Mouse (Mus musculus) lung, embryonic 16.5 days (tissue): ENCODE results near the gene Ostn. TPM values are rescaled to one million over a fixed set of nuclear protein-coding genes. Genes with fewer than 3 reads are reported as not detected.
"Not testable (repeated sequence)": the region's sequence is repeated elsewhere in the genome, so short reads cannot be mapped to it uniquely, and the experiment has no call there.

Experiments used
- ATAC-seq: fragments of 200-750 bp; cut with Nextera tagmentation; 2 replicates; pipeline ENCODE4 v1.8.0; 2017; ENCODE audit warnings: low read depth, mild to moderate bottlenecking, moderate library complexity
- H3K27ac ChIP-seq: fragments of 300-500 bp; sonication (generic); 2 replicates; pipeline ENCODE4 v1.5.1; 2014; ENCODE audit warnings: mild to moderate bottlenecking, control low read depth, low read length
- H3K27me3 ChIP-seq: fragments of 300-500 bp; sonication (generic); 2 replicates; pipeline ENCODE4 v1.6.1; 2014; ENCODE audit warnings: low read depth, low read length, mixed read lengths; ENCODE audit not compliant: control insufficient read depth, insufficient read depth
- H3K36me3 ChIP-seq: fragments of 300-500 bp; sonication (generic); 2 replicates; pipeline ENCODE4 v1.6.1; 2014; ENCODE audit warnings: low read length; ENCODE audit not compliant: control insufficient read depth, insufficient read depth
- H3K4me1 ChIP-seq: fragments of 300-500 bp; sonication (generic); replicated peaks from 2 replicates; pipeline ENCODE4 v1.6.1; 2014; ENCODE audit warnings: low read length, mixed read lengths; ENCODE audit not compliant: control insufficient read depth, insufficient read depth
- H3K4me2 ChIP-seq: fragments of 300-500 bp; sonication (generic); 2 replicates; pipeline ENCODE4 v1.6.1; 2014; ENCODE audit warnings: low read depth, low read length, control low read depth
- H3K4me3 ChIP-seq: fragments of 300-500 bp; sonication (generic); 2 replicates; pipeline ENCODE4 v1.5.1; 2014; ENCODE audit warnings: mild to moderate bottlenecking, low read length, control low read depth
- H3K9ac ChIP-seq: fragments of 300-500 bp; sonication (generic); 2 replicates; pipeline ENCODE4 v1.6.1; 2014; ENCODE audit warnings: low read length, control low read depth
- H3K9me3 ChIP-seq: fragments of 300-500 bp; sonication (generic); 2 replicates; pipeline ENCODE4 v1.6.1; 2016; ENCODE audit warnings: low read length; ENCODE audit not compliant: control insufficient read depth
- WGBS: fragments of 180-500 bp; shearing (Covaris S2); extraction: QIAGEN DNeasy Blood & Tissue Kit; methylation state at CpG from one replicate; pipeline ENCODE4 v1.1.7; 2014; 5-methylcytosine and 5-hydroxymethylcytosine counted together
- polyA plus RNA-seq: library from polyadenylated mRNA; unstranded; fragments of >200 nt; fragmentation: Nextera tagmentation; extraction: Ambion mirVana; gene quantifications from 2 replicates; pipeline ENCODE4 v1.2.1, GENCODE M21; 2015

Gene Ostn
- polyA plus RNA-seq: 0.15 and 0.83 TPM in 2 replicates

- ATAC-seq: not testable (repeated sequence)
These were observed at the start of gene Ostn for GRCm38 (mm10) chr16:27307189-27307588. Gene Ostn (plus strand): TSS chr16:27307489.

GRCm38 (mm10) chr16:27268748-27269147 lies 38.5 kb upstream of the Ostn start:
- no peak overlapping the region for H3K27ac ChIP-seq
- H3K9ac ChIP-seq: no peak overlapping the region
- H3K36me3 ChIP-seq: no peaks in the 10 kb centered on the region
- no peak overlapping the region for H3K4me3 ChIP-seq
- H3K9me3 ChIP-seq: no peaks in the 10 kb centered on the region
- no peak for ATAC-seq
- no peaks in the 10 kb centered on the region for H3K27me3 ChIP-seq
- no peaks in the 10 kb centered on the region for H3K4me1 ChIP-seq
- H3K4me2 ChIP-seq: no peak overlapping the region
- 81% methylated on average over 4 of the region's 4 CpGs for WGBS

More at GRCm38 (mm10) chr16:27307189-27307588, at the start of gene Ostn:
- WGBS: 58% methylated on average over 4 of the region's 4 CpGs
- H3K4me3 ChIP-seq, H3K4me1 ChIP-seq, H3K27ac ChIP-seq, H3K9ac ChIP-seq, H3K27me3 ChIP-seq, H3K9me3 ChIP-seq, H3K4me2 ChIP-seq, H3K36me3 ChIP-seq: not testable (repeated sequence)

DNA sequence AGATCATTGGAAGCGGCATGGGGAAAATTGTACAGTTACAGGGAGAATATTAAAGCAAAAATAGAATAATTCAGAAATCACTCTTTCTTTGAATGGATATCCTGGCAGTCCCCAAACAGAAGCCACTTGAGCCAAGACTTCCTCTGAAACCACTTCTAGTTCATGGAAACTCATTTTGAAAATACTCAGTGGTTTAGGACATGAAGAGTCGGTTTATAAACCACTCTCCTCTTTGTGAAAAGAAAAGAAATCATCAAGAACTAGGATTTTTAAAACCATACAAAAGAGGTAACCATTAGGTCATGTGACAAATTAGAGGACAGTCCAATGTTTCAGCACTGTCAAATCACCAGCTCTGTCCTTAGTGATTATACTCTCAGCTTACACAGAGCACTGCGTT lies 19.9 kb upstream of the Ostn start:
- Histone ChIP-seq H3K4me1 (no peaks in the 10 kb centered on the region), H3K36me3 (no peaks in the 10 kb centered on the region), H3K27me3 (no peaks in the 10 kb centered on the region), H3K4me2 (no peak overlapping the region), H3K4me3 (no peak overlapping the region), H3K27ac (no peak overlapping the region), H3K9ac (no peak overlapping the region), H3K9me3 (no peaks in the 10 kb centered on the region)
- ATAC-seq: no peak
- 72% methylated on average over 3 of the region's 3 CpGs for WGBS

- WGBS: 86% methylated on average over 3 of the region's 3 CpGs
- no peak for ATAC-seq
- no peaks in the 10 kb centered on the region for H3K9me3 ChIP-seq
- no peaks in the 10 kb centered on the region for H3K27me3 ChIP-seq
- no peaks in the 10 kb centered on the region for H3K4me1 ChIP-seq
- no peak overlapping the region for H3K4me2 ChIP-seq
- H3K9ac ChIP-seq: no peak overlapping the region
- no peak overlapping the region for H3K4me3 ChIP-seq
- H3K36me3 ChIP-seq: no peaks in the 10 kb centered on the region
- H3K27ac ChIP-seq: no peak overlapping the region
These were observed 10.8 kb upstream of the Ostn start for GRCm38 (mm10) chr16:27296508-27296907.

- Histone ChIP-seq H3K9ac (no peak overlapping the region), H3K27me3 (no peaks in the 10 kb centered on the region), H3K27ac (no peak overlapping the region), H3K4me3 (no peak overlapping the region), H3K36me3 (no peaks in the 10 kb centered on the region), H3K9me3 (no peaks in the 10 kb centered on the region), H3K4me2 (no peak overlapping the region), H3K4me1 (no peaks in the 10 kb centered on the region)
- 72% methylated on average over 2 of the region's 2 CpGs for WGBS
- ATAC-seq: no peak
These were observed 10.4 kb upstream of the Ostn start for GRCm38 (mm10) chr16:27296929-27297328.

DNA sequence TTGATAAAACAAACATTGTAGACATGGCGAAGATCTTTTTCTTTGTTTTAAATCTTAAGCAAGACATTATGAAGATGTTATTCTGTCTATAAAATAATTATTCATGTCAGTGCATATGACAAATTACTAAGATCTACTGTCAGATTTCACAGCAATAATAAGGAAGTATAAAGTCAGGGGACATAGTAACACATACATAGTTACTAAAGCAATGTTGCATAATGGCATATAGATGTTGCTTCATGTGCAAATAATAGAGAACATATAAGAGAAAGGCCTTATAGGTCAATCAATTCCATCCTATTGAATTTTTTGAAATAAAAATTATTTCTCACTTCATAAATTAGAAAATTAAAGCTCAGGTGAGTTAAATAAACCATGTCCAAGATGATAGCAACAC lies 11.8 kb downstream of the Ostn start:
- Histone ChIP-seq H3K4me2 (no peak overlapping the region), H3K36me3 (no peaks in the 10 kb centered on the region), H3K9ac (no peak overlapping the region), H3K9me3 (no peaks in the 10 kb centered on the region), H3K27ac (no peak overlapping the region), H3K27me3 (no peaks in the 10 kb centered on the region), H3K4me1 (no peaks in the 10 kb centered on the region), H3K4me3 (no peak overlapping the region)
- ATAC-seq: no peak
- 72% methylated on average over 1 of the region's 1 CpGs for WGBS

- no peaks in the 10 kb centered on the region for H3K9me3 ChIP-seq
- H3K27me3 ChIP-seq: no peaks in the 10 kb centered on the region
- H3K4me2 ChIP-seq: no peak overlapping the region
- no peak for ATAC-seq
- no peaks in the 10 kb centered on the region for H3K36me3 ChIP-seq
- H3K4me1 ChIP-seq: no peaks in the 10 kb centered on the region
- H3K27ac ChIP-seq: no peak overlapping the region
- no peak overlapping the region for H3K9ac ChIP-seq
- H3K4me3 ChIP-seq: no peak overlapping the region
These were observed 14.8 kb downstream of the Ostn start for GRCm38 (mm10) chr16:27322047-27322446.

GRCm38 (mm10) chr16:27326463-27326862 lies 19.2 kb downstream of the Ostn start:
- Histone ChIP-seq H3K4me1 (no peaks in the 10 kb centered on the region), H3K36me3 (no peaks in the 10 kb centered on the region), H3K9ac (no peak overlapping the region), H3K27me3 (no peaks in the 10 kb centered on the region), H3K9me3 (no peaks in the 10 kb centered on the region), H3K27ac (no peak overlapping the region), H3K4me2 (no peak overlapping the region), H3K4me3 (no peak overlapping the region)
- no peak for ATAC-seq
- 84% methylated on average over 2 of the region's 2 CpGs for WGBS

DNA sequence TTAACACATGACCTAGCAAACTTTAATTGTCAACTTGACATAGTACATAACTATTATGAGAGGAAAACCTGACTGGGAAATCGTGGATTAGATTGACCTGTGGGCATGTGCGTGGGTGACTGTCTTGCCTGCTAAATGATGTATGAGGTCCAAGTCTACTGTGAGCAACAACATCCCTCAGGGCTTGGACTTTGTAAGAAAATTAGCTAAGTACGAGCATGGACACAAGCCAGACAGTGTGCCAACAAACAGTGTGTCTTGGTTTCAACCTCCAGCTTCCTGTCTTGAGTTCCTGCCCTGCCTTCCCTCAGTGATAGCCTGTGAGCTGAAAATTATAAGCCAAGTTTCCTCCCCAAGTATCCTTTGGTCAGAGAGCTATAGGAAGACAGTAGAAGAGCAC lies 40.2 kb downstream of the Ostn start:
- no peak for ATAC-seq
- 61% methylated on average over 3 of the region's 3 CpGs for WGBS
- H3K36me3 ChIP-seq: no peaks in the 10 kb centered on the region
- no peak overlapping the region for H3K4me3 ChIP-seq
- H3K27ac ChIP-seq: no peak overlapping the region
- H3K4me2 ChIP-seq: no peak overlapping the region
- no peaks in the 10 kb centered on the region for H3K9me3 ChIP-seq
- H3K27me3 ChIP-seq: no peaks in the 10 kb centered on the region
- H3K9ac ChIP-seq: no peak overlapping the region
- no peaks in the 10 kb centered on the region for H3K4me1 ChIP-seq

DNA sequence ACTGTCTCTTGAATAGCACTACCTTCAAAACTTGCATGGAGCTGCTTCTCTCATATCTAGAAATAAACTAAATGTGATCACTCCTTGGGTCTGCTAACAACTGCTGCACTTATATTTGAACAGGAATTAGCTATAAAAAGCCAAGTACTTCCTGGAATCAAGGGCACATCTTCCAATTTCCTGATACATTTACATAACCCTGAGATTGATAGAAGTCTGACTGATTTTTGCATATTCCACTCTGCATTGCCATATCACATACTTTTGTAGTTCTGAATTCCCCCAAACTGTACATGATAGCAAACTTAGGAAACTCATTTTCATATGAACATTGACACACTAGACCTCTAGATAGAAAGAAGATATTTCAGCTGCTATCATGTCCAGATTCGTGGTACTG lies 41.1 kb downstream of the Ostn start:
- Histone ChIP-seq H3K4me2 (no peak overlapping the region), H3K36me3 (no peaks in the 10 kb centered on the region), H3K27ac (no peak overlapping the region), H3K4me1 (no peaks in the 10 kb centered on the region), H3K27me3 (no peaks in the 10 kb centered on the region), H3K4me3 (no peak overlapping the region), H3K9ac (no peak overlapping the region), H3K9me3 (no peaks in the 10 kb centered on the region)
- ATAC-seq: no peak
- WGBS: 65% methylated on average over 1 of the region's 1 CpGs
